Mouse (Mus musculus) hematopoietic stem cell, adult 5-6 weeks (primary cell): ENCODE results near the gene Rassf7. TPM values are rescaled to one million over a fixed set of nuclear protein-coding genes. Genes with fewer than 3 reads are reported as not detected.

Experiments used
- ATAC-seq, 2 experiments: fragments of 125-278 bp in 1 of 2; replicated peaks in 1 of 2; 2 replicates each; pipeline ENCODE4 v1.8.0; 2016 to 2017; ENCODE audit warnings: inconsistent platforms in 2 of 2, mild to moderate bottlenecking in 2 of 2, moderate number of reproducible peaks in 2 of 2, low read depth in 1 of 2, moderate TSS enrichment in 1 of 2; ENCODE audit not compliant: low FRiP score in 2 of 2, poor library complexity in 2 of 2, severe bottlenecking in 2 of 2, insufficient read depth in 1 of 2, low TSS enrichment in 1 of 2
- total RNA-seq: library from RNA; stranded (forward); fragments of 172-1452, 232-1000 nt; gene quantifications from 2 replicates; pipeline ENCODE4 v1.2.3, GENCODE M21; 2017

The Rassf7 gene
- total RNA-seq, 1 experiment from 2014 or later = 5.1 TPM

DNA sequence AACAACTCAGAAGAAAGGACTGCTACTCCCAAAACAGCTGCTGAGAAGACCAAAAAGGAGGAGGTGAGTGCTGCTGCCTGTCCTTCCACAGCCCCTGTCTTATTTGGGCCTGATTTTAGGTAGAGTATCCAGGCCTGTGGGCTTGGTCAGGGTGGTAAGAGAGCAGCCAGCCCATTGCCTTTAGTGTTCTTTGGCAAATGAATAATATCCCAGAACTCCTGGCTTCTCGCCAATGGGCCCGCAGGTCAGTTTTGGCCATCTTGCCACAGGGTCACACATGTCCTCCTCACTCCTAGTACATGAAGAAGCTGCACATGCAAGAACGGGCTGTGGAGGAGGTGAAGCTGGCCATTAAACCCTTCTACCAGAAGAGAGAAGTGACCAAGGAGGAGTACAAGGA, 45.8 kb downstream of the Rassf7 start:
- ATAC-seq = no peak

DNA sequence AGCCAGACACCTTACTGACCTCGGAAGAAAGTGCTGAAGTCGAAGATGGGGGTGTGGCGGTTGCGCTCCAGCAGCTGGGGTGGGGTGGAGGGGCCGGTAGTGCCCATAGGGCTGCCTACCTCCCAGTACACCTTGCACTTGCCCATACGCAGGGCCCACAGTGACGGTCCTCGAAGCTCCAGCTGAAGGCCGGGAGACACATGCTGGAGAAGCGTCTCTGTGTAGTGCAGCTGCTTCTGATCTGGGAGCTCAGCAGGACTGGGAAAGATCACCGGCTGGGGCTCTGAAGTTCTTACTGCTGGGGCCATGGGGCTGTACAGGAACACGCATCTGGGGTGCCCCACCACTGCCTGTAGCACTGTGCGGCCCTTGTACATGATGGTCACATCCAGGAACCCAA, 48.0 kb downstream of the Rassf7 start:
- no peak for ATAC-seq

DNA sequence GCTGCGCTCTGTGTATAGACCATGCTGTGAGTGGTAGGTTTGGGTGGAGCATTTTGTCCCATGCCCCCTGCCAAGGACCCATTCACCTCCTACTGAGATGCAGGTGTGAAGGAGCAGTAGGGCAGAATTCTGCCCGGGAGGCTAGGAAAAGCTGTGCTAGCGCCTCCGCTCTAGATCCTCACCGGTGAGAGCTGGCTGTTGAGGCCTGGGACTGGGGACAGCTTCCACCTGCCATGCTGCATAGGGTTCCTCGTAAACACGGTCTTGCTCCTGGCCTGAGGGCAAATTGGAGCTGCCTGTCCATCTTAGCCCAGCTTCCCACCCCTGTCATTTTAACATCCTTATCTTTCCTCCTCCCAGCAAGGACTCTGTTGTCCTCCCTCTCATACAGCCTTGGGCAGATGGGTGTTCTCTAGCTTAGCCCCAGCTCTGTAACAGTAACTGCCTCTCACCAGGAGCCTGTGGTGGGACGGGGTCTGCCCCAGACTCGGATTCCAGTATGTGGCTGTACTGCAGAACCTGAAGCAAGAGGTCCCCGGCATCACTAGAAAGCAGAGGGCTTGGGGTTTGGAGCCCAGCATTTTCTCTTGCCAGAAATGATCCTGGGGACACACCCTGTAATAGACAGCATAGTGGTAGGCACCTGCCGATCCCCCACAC, 48.5 kb downstream of the Rassf7 start:
- ATAC-seq = no peak

DNA sequence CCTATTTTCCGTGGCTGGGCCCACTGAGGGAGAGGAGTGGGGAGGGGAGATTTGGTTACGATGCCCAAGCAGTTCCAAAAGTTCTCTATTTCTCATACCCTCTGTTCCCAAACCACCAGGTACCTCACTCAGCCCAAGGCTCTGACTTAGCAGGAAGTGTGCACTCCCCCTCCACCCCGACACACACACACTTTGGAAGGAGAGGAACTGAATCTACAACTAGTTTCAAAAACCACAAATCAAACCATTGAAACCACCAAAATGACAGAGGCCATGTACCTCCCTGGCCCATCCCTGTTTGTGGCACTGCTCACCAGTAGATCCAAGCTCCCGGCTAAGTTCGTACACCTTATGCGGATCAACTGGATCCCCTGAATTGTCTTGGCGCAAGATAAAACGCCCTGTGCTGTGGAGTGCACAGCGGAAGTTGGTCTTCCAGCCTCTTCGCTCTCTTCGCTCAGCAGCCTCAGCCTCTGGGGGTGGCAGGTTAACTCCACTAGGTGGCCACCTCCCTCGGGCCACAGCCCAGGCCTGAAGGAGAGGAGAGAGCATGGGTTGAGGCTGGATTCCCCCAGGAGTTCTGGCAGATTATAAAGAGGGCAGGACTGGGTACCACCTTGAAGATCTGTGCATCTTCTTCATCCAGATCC, 49.2 kb downstream of the Rassf7 start:
- ATAC-seq = peak; percentile 34 to 48

DNA sequence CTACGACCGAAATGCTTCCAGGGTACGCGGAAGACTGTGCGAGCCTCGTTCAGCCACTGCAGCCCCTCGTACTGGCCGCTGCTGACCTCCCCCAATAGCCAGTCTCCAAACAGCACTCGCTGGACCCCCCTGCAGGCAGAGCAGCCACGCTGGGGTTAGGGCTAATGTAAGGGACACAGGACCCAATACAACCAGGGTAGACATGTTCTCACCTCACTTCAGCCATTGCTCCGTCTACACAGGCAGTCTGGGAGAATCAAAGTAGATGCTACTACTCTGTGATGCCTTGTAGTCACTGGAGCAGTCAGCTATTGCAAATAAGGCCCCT, 49.7 kb downstream of the Rassf7 start:
- ATAC-seq = no peak

DNA sequence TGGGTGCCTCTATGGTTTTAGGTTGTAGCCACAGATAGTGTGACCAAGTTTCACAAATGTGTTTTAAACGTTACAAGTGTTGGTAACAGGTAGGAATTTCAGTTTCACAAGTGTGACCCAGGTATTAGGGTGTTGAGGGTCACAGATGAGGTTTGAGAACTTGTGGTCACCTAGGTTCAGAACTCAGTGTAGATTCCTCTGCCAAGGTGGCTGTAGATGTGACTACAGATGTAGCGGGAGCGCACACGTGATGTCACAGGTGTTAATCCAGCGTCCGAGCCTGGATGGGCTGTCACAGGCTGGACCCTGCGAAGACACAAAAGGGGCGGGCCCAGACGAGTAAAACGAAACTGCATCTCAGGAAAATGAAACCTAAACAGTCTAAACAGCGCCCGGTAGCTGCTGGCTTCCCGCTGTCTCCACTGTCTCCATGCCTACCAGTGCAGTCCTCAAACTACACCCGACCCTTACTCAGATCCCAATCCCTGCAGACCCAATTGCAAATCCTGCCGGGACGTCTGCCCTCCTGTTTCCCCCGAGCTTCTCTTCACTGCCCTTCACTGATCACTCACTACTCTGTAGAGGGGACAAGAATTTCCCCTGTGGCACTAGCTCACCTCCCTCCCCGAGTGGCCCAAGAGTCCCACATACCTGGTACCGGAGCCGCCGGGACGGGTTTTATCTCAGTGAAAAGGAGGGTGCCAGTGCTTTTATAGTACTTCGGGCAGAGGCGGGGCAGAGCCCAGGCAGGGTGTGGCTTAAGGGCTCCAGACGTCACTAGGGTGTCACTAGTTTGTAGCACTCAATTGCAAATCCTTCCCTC, 50.3 kb downstream of the Rassf7 start, which contains the start of gene Irf7:
TSS of gene Irf7 (minus strand) at position 743 of the 823 bp plus-strand sequence.
- ATAC-seq = peak; percentile 59 to 61

Other genes starting within 250 kb of the Rassf7 start
- 250 and 359 TPM in 2 replicates for gene Ifitm1, start 248.6 kb upstream of the Rassf7 start, total RNA-seq
- gene Ifitm3, start 205.1 kb upstream of the Rassf7 start, total RNA-seq = 143 and 341 TPM in 2 replicates
- 68.4 and 203 TPM in 2 replicates for gene Ifitm6, start 197.9 kb upstream of the Rassf7 start, total RNA-seq
- gene Gm17387, start 186.7 kb upstream of the Rassf7 start, total RNA-seq = not detected in 2 replicates
- 4.1 and 6.6 TPM in 2 replicates for gene B4galnt4, start 154.8 kb upstream of the Rassf7 start, total RNA-seq
- gene Pkp3, start 137.6 kb upstream of the Rassf7 start, total RNA-seq = 1.2 and 2.3 TPM in 2 replicates
- gene Sigirr, start 115.3 kb upstream of the Rassf7 start, total RNA-seq = 22.0 and 32.5 TPM in 2 replicates
- gene Ano9, start 98.1 kb upstream of the Rassf7 start, total RNA-seq = not detected in 2 replicates
- gene Ptdss2, start 93.5 kb upstream of the Rassf7 start, total RNA-seq = 6.4 and 9.6 TPM in 2 replicates
- 34.4 and 61.9 TPM in 2 replicates for gene Rnh1, start 43.0 kb upstream of the Rassf7 start, total RNA-seq
- 15.0 and 19.7 TPM in 2 replicates for gene Hras, start 21.9 kb upstream of the Rassf7 start, total RNA-seq
- 0.60 and 0.75 TPM in 2 replicates for gene Lrrc56, start 21.7 kb upstream of the Rassf7 start, total RNA-seq
- 1.6 TPM in 1 of 2 replicates, not detected in the other for gene Lmntd2, start 1.8 kb upstream of the Rassf7 start, total RNA-seq
- gene Phrf1, start 12.9 kb downstream of the Rassf7 start, total RNA-seq = 52.5 and 77.3 TPM in 2 replicates
- gene Irf7, start 50.6 kb downstream of the Rassf7 start, total RNA-seq = 15.4 and 26.7 TPM in 2 replicates
- not detected in 2 replicates for gene Cdhr5, start 60.9 kb downstream of the Rassf7 start, total RNA-seq
- not detected in 2 replicates for gene Sct, start 63.3 kb downstream of the Rassf7 start, total RNA-seq
- gene Drd4, start 76.1 kb downstream of the Rassf7 start, total RNA-seq = not detected in 2 replicates
- gene Deaf1, start 111.8 kb downstream of the Rassf7 start, total RNA-seq = 18.7 and 25.8 TPM in 2 replicates
- 10.5 and 12.6 TPM in 2 replicates for gene Tmem80, start 111.9 kb downstream of the Rassf7 start, total RNA-seq
- 4.4 and 4.7 TPM in 2 replicates for gene Eps8l2, start 123.0 kb downstream of the Rassf7 start, total RNA-seq
- gene Taldo1, start 176.3 kb downstream of the Rassf7 start, total RNA-seq = 227 and 363 TPM in 2 replicates
- gene Gatd1, start 198.3 kb downstream of the Rassf7 start, total RNA-seq = 18.4 and 20.4 TPM in 2 replicates
- gene Cend1, start 213.6 kb downstream of the Rassf7 start, total RNA-seq = not detected in 2 replicates
- 8.0 and 9.7 TPM in 2 replicates for gene Slc25a22, start 222.0 kb downstream of the Rassf7 start, total RNA-seq
- gene Pidd1, start 228.2 kb downstream of the Rassf7 start, total RNA-seq = 6.5 and 8.5 TPM in 2 replicates
- 1,528 and 3,641 TPM in 2 replicates for gene Rplp2, start 231.5 kb downstream of the Rassf7 start, total RNA-seq
- 15.1 and 15.5 TPM in 2 replicates for gene Pnpla2, start 239.3 kb downstream of the Rassf7 start, total RNA-seq
- gene Cracr2b, start 245.2 kb downstream of the Rassf7 start, total RNA-seq = 5.2 and 8.4 TPM in 2 replicates